Mouse (Mus musculus): ENCODE measurements around the gene Fam234b. TPM values are rescaled to one million over a fixed set of nuclear protein-coding genes. Genes with fewer than 3 reads are reported as not detected.

Gene Fam234b
- polyA plus RNA-seq, 1 experiment from 2014 or later = 32.5 TPM

GRCm38 (mm10) chr6:135202668-135203067, 4.9 kb downstream of the Fam234b start:
- H3K36me3 ChIP-seq (ENCODE audit: control insufficient read depth, insufficient read depth, low read length) = no peaks in the 10 kb centered on the region
- WGBS = 88% methylated on average over 6 of the region's 6 CpGs
- no peaks in the 10 kb centered on the region for H3K4me1 ChIP-seq (replicated peaks; ENCODE audit: control insufficient read depth, insufficient read depth, low read length)
- no peak overlapping the region for H3K9ac ChIP-seq (ENCODE audit: low read depth, low read length)
- H3K27me3 ChIP-seq (ENCODE audit: control insufficient read depth, insufficient read depth, low read length) = no peaks in the 10 kb centered on the region
- ATAC-seq (ENCODE audit: low FRiP score) (no peak), DNase-seq (ENCODE audit: low spot score) (no peak)
- H3K27ac ChIP-seq (ENCODE audit: low read depth, low read length) = no peak overlapping the region
- H3K4me3 ChIP-seq (ENCODE audit: low read depth, low read length) = no peak overlapping the region
- H3K9me3 ChIP-seq (ENCODE audit: control insufficient read depth, low read length) = no peaks in the 10 kb centered on the region
- no peak overlapping the region for H3K4me2 ChIP-seq (replicated peaks; ENCODE audit: low read depth, low read length)

- Histone ChIP-seq H3K4me3 (ENCODE audit: low read depth, low read length) (no peak overlapping the region), H3K27ac (ENCODE audit: low read depth, low read length) (no peak overlapping the region), H3K9ac (ENCODE audit: low read depth, low read length) (no peak overlapping the region), H3K9me3 (ENCODE audit: control insufficient read depth, low read length) (no peaks in the 10 kb centered on the region), H3K36me3 (ENCODE audit: control insufficient read depth, insufficient read depth, low read length) (no peaks in the 10 kb centered on the region), H3K4me1 (replicated peaks; ENCODE audit: control insufficient read depth, insufficient read depth, low read length) (no peaks in the 10 kb centered on the region), H3K27me3 (ENCODE audit: control insufficient read depth, insufficient read depth, low read length) (no peaks in the 10 kb centered on the region), H3K4me2 (replicated peaks; ENCODE audit: low read depth, low read length) (no peak overlapping the region)
- ATAC-seq (ENCODE audit: low FRiP score) = no peak
- no peak for DNase-seq (ENCODE audit: low spot score)
- WGBS = 62% methylated on average over 6 of the region's 6 CpGs
Measured at GRCm38 (mm10) chr6:135203737-135204136, 6.0 kb downstream of the Fam234b start.

- WGBS = 65% methylated on average over 4 of the region's 4 CpGs
- Histone ChIP-seq H3K27me3 (ENCODE audit: control insufficient read depth, insufficient read depth, low read length) (no peaks in the 10 kb centered on the region), H3K4me1 (replicated peaks; ENCODE audit: control insufficient read depth, insufficient read depth, low read length) (no peaks in the 10 kb centered on the region), H3K36me3 (ENCODE audit: control insufficient read depth, insufficient read depth, low read length) (no peaks in the 10 kb centered on the region), H3K27ac (ENCODE audit: low read depth, low read length) (no peak overlapping the region), H3K9me3 (ENCODE audit: control insufficient read depth, low read length) (no peaks in the 10 kb centered on the region), H3K9ac (ENCODE audit: low read depth, low read length) (no peak overlapping the region), H3K4me2 (replicated peaks; ENCODE audit: low read depth, low read length) (no peak overlapping the region), H3K4me3 (ENCODE audit: low read depth, low read length) (no peak overlapping the region)
- DNase-seq (ENCODE audit: low spot score) (no peak), ATAC-seq (ENCODE audit: low FRiP score) (no peak)
Measured at GRCm38 (mm10) chr6:135204869-135205268, 7.1 kb downstream of the Fam234b start.

- Histone ChIP-seq H3K4me2 (replicated peaks; ENCODE audit: low read depth, low read length) (no peak overlapping the region), H3K9ac (ENCODE audit: low read depth, low read length) (no peak overlapping the region), H3K27ac (ENCODE audit: low read depth, low read length) (no peak overlapping the region), H3K27me3 (ENCODE audit: control insufficient read depth, insufficient read depth, low read length) (no peaks in the 10 kb centered on the region), H3K9me3 (ENCODE audit: control insufficient read depth, low read length) (no peaks in the 10 kb centered on the region), H3K4me1 (replicated peaks; ENCODE audit: control insufficient read depth, insufficient read depth, low read length) (no peaks in the 10 kb centered on the region), H3K36me3 (ENCODE audit: control insufficient read depth, insufficient read depth, low read length) (no peaks in the 10 kb centered on the region), H3K4me3 (ENCODE audit: low read depth, low read length) (no peak overlapping the region)
- ATAC-seq (ENCODE audit: low FRiP score) = no peak
- 87% methylated on average over 4 of the region's 4 CpGs for WGBS
- no peak for DNase-seq (ENCODE audit: low spot score)
Measured at GRCm38 (mm10) chr6:135205802-135206201, 8.0 kb downstream of the Fam234b start.

- ATAC-seq (ENCODE audit: low FRiP score) (no peak), DNase-seq (ENCODE audit: low spot score) (no peak)
- Histone ChIP-seq H3K4me1 (replicated peaks; ENCODE audit: control insufficient read depth, insufficient read depth, low read length) (no peaks in the 10 kb centered on the region), H3K4me2 (replicated peaks; ENCODE audit: low read depth, low read length) (no peak overlapping the region), H3K4me3 (ENCODE audit: low read depth, low read length) (no peak overlapping the region), H3K9me3 (ENCODE audit: control insufficient read depth, low read length) (no peaks in the 10 kb centered on the region), H3K27me3 (ENCODE audit: control insufficient read depth, insufficient read depth, low read length) (no peaks in the 10 kb centered on the region), H3K9ac (ENCODE audit: low read depth, low read length) (no peak overlapping the region), H3K27ac (ENCODE audit: low read depth, low read length) (no peak overlapping the region), H3K36me3 (ENCODE audit: control insufficient read depth, insufficient read depth, low read length) (no peaks in the 10 kb centered on the region)
- WGBS = 57% methylated on average over 8 of the region's 8 CpGs
Measured at GRCm38 (mm10) chr6:135206909-135207308, 9.1 kb downstream of the Fam234b start.

- Histone ChIP-seq H3K9me3 (ENCODE audit: control insufficient read depth, low read length) (no peaks in the 10 kb centered on the region), H3K27ac (ENCODE audit: low read depth, low read length) (no peak overlapping the region), H3K4me2 (replicated peaks; ENCODE audit: low read depth, low read length) (no peak overlapping the region), H3K9ac (ENCODE audit: low read depth, low read length) (no peak overlapping the region), H3K4me3 (ENCODE audit: low read depth, low read length) (no peak overlapping the region), H3K4me1 (replicated peaks; ENCODE audit: control insufficient read depth, insufficient read depth, low read length) (no peaks in the 10 kb centered on the region), H3K36me3 (ENCODE audit: control insufficient read depth, insufficient read depth, low read length) (no peaks in the 10 kb centered on the region), H3K27me3 (ENCODE audit: control insufficient read depth, insufficient read depth, low read length) (no peaks in the 10 kb centered on the region)
- 73% methylated on average over 7 of the region's 7 CpGs for WGBS
- DNase-seq (ENCODE audit: low spot score) (no peak), ATAC-seq (ENCODE audit: low FRiP score) (no peak)
Measured at GRCm38 (mm10) chr6:135211169-135211568, 13.4 kb downstream of the Fam234b start.

- H3K27ac ChIP-seq (ENCODE audit: low read depth, low read length) = no peak overlapping the region
- no peak for ATAC-seq (ENCODE audit: low FRiP score)
- no peak overlapping the region for H3K4me2 ChIP-seq (replicated peaks; ENCODE audit: low read depth, low read length)
- H3K9me3 ChIP-seq (ENCODE audit: control insufficient read depth, low read length) = no peaks in the 10 kb centered on the region
- WGBS = 65% methylated on average over 1 of the region's 2 CpGs
- DNase-seq (ENCODE audit: low spot score) = no peak
- no peaks in the 10 kb centered on the region for H3K36me3 ChIP-seq (ENCODE audit: control insufficient read depth, insufficient read depth, low read length)
- no peaks in the 10 kb centered on the region for H3K4me1 ChIP-seq (replicated peaks; ENCODE audit: control insufficient read depth, insufficient read depth, low read length)
- no peak overlapping the region for H3K9ac ChIP-seq (ENCODE audit: low read depth, low read length)
- H3K4me3 ChIP-seq (ENCODE audit: low read depth, low read length) = no peak overlapping the region
- H3K27me3 ChIP-seq (ENCODE audit: control insufficient read depth, insufficient read depth, low read length) = no peaks in the 10 kb centered on the region
Measured at GRCm38 (mm10) chr6:135212666-135213065, 14.9 kb downstream of the Fam234b start.

- Histone ChIP-seq H3K27me3 (ENCODE audit: control insufficient read depth, insufficient read depth, low read length) (no peaks in the 10 kb centered on the region), H3K27ac (ENCODE audit: low read depth, low read length) (no peak overlapping the region), H3K9me3 (ENCODE audit: control insufficient read depth, low read length) (no peaks in the 10 kb centered on the region), H3K4me3 (ENCODE audit: low read depth, low read length) (no peak overlapping the region), H3K9ac (ENCODE audit: low read depth, low read length) (no peak overlapping the region), H3K4me2 (replicated peaks; ENCODE audit: low read depth, low read length) (no peak overlapping the region), H3K4me1 (replicated peaks; ENCODE audit: control insufficient read depth, insufficient read depth, low read length) (no peaks in the 10 kb centered on the region), H3K36me3 (ENCODE audit: control insufficient read depth, insufficient read depth, low read length) (0 out of 2 replicates have a peak, but pooled peaks cover 3% of the 10 kb centered on the region)
- no peak for DNase-seq (ENCODE audit: low spot score)
- 81% methylated on average over 8 of the region's 8 CpGs for WGBS
- no peak for ATAC-seq (ENCODE audit: low FRiP score)
Measured at GRCm38 (mm10) chr6:135218330-135218729, 20.6 kb downstream of the Fam234b start.

GRCm38 (mm10) chr6:135219916-135220315, 22.1 kb downstream of the Fam234b start:
- no peak overlapping the region for H3K9ac ChIP-seq (ENCODE audit: low read depth, low read length)
- 0 out of 2 replicates have a peak, but pooled peaks cover 3% of the 10 kb centered on the region for H3K36me3 ChIP-seq (ENCODE audit: control insufficient read depth, insufficient read depth, low read length)
- 0 out of 2 replicates have a peak, but pooled peaks cover 3% of the 10 kb centered on the region for H3K4me1 ChIP-seq (replicated peaks; ENCODE audit: control insufficient read depth, insufficient read depth, low read length)
- WGBS = 92% methylated on average over 5 of the region's 5 CpGs
- no peak overlapping the region for H3K4me3 ChIP-seq (ENCODE audit: low read depth, low read length)
- no peak overlapping the region for H3K27ac ChIP-seq (ENCODE audit: low read depth, low read length)
- ATAC-seq (ENCODE audit: low FRiP score) (no peak), DNase-seq (ENCODE audit: low spot score) (no peak)
- no peaks in the 10 kb centered on the region for H3K27me3 ChIP-seq (ENCODE audit: control insufficient read depth, insufficient read depth, low read length)
- H3K9me3 ChIP-seq (ENCODE audit: control insufficient read depth, low read length) = no peaks in the 10 kb centered on the region
- no peak overlapping the region for H3K4me2 ChIP-seq (replicated peaks; ENCODE audit: low read depth, low read length)

Data from hindbrain, embryonic 11.5 days (tissue).